Mouse (Mus musculus): Measurements from ENCODE around the gene Lrrtm4.

Lrrtm4 gene

DNA sequence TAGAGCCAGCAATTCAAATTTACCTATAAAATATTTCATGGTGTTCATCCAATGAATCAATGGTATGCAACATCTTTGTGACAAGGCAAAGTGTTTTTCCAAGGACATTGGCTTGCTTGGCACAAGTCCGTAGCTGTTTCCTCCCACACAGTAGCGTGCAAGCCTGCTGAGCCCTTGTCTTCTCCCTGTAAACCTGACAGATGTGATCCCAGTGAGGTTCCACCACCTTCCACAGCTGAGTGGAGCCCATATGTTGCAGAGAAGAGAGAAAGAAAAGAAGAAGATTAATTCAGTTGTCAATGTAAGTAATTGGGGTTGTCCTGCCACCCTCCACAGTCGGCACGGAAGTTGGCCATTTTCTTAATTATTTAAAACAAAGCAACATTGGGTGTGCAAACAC is 645.4 kb downstream of the Lrrtm4 start:
- in situ Hi-C loops (cut with MboI; ENCODE audit: unreplicated experiment in 2 of 2), result no loop called here

DNA sequence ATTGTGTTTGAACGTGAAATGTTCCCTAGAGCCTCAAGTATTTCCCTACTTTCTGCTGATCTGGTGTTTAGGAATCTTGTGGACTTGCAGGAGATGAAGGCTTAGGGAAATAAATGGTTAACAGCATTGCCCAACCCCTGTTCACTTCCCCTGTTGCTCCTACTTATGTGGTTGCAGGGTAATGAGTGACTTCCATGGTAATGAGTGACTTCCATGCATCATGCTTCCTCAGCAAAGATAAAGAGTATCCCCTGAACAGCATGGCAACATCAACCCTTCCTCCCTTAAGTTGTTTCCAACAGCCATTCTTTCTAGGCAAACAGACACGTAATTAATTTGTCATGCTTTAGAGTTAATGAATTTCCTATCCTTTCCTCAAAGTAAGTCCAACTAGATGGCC is 685.5 kb downstream of the Lrrtm4 start:
- in situ Hi-C loops (cut with MboI; ENCODE audit: unreplicated experiment in 2 of 2), result no loop called here

DNA sequence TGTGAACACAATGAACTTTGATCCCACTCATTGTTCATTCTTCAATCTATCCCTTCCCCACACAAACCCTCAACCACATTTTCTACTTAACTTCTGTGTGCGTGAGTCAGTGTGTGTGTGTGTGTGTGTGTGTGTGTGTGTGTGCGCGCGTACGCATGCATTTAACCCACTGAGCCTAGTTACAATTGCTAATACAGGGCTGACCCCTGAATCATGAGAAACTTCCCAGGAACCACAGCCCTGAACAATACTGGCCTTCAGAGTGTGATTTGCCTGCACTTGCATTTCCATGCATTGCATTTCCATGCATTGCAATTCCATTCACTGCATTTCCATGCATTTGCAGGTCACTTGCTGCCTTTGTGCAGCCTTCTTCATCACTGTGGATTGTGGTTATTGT is 701.8 kb downstream of the Lrrtm4 start:
- in situ Hi-C loops (cut with MboI; ENCODE audit: unreplicated experiment in 2 of 2), result no loop called here

DNA sequence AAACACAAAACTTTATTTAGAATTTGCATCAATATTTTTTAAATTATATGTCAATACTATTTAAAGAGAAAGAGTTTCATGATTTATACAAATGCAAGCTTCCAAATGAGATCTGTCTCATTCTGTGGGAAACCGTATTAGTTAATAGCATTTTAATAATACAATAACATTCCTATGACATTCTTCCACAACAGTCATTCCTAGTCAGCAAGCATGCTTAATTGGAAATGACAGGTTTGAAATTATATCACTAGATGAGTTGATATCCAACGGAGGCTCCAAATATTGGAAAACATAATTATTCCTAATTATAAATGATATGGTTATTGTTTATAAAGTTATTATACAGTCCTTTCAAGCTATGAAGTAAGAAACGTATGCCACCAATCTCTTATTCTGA is 714.7 kb downstream of the Lrrtm4 start:
- in situ Hi-C loops (cut with MboI; ENCODE audit: unreplicated experiment in 2 of 2), result no loop called here

DNA sequence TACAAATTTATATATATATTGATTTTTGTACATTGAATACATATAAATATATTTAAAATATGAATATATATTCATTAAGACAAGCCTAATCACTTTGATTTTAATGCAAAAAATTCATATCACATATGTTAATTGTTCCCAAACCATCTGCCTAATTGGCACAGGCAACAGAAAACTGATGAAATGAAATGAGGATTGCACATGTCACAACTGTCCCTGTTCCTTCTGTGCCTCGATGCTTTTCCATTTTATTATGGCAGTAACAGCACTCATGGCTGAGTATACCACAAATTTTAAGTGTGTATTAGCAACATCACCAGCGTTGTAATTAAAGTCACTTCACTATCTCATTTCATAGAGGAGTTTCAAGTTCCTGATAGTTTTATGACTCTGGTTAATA is 732.1 kb downstream of the Lrrtm4 start:
- in situ Hi-C loops (cut with MboI; ENCODE audit: unreplicated experiment in 2 of 2), result no loop called here

DNA sequence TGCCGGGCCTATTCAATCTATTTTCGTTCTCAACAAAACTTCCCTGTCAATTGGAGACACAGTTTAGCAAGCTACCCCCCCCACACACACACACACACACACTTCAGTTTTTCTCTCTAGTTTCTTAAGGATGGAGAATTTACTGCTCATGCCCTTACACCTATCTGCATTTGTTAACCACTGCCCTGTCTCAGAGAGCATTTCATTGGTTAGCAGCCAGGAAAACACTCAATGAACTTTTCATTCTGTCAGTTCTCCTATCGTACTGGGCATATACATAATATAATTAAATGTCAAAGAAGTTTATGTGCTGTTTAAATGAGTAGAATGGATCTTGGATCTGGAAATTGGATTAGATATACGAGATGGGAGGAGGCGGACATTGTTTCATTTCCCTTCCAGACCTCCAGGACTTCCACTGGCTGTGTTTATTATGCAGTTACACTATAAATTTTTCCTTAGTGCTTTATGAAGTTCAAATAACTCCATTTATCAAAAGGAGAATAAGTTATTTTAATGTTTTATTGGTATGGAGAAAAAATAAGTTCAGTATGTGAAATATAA is 742.0 kb downstream of the Lrrtm4 start:
- in situ Hi-C loops (cut with MboI; ENCODE audit: unreplicated experiment in 2 of 2), result no loop called here

DNA sequence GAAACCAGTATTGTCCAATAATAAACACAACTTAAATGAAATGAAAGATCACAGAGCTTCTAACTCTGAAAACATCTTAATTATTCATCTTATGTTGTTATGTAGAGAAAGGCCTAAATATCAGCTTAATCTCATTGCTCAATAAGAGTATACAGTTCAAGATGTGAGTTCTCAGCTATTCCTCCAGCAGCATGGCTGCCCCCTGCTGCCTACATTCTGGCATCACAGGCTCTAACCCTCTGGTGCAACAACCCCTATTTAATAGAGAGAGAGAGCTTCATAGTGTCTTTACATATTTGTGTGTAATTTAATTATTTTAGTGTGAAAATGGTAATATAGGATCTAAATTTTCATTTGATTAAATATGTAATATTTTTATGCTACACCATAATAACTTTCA is 767.6 kb downstream of the Lrrtm4 start:
- in situ Hi-C loops (cut with MboI; ENCODE audit: unreplicated experiment in 2 of 2), result no loop called here

DNA sequence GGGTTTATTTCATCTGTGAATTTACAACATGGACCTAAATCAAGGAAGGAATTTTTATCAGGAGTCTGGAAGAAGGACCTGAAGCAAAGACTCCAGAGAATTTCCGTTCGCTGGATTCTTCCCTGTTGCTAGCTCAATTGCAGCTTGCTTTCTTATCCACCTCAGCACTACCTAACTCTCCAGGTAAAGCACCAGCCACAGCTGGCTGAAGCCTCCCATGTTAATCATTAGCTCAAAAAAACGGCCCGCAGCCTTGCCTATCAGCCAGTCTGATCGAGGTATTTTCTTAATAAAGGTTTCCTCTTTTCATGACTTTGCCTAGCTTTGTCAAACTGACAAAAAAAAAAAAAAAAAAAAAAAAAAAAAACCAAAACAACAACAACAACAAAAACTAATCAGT is 805.1 kb downstream of the Lrrtm4 start:
- in situ Hi-C loops (cut with MboI; ENCODE audit: unreplicated experiment in 2 of 2), result no loop called here

DNA sequence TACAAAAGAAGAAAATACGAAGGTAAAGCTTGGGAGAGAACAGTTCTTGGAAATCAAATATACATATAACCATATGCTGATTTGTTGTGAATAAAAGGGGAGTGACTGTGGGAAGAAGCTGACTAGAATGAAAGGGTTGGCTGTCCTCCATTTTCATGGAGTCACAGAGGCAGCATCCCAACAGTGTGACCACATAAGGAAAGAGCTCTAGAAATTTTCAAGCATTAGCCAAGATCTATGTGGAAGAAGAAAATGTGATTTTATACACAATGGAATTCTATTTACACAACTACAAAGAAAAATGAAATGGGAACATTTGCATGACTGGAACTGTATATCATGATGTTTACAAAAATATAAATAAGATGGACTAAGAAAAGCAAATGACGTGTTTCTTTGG is 821.1 kb downstream of the Lrrtm4 start:
- in situ Hi-C loops (cut with MboI; ENCODE audit: unreplicated experiment in 2 of 2), result no loop called here

DNA sequence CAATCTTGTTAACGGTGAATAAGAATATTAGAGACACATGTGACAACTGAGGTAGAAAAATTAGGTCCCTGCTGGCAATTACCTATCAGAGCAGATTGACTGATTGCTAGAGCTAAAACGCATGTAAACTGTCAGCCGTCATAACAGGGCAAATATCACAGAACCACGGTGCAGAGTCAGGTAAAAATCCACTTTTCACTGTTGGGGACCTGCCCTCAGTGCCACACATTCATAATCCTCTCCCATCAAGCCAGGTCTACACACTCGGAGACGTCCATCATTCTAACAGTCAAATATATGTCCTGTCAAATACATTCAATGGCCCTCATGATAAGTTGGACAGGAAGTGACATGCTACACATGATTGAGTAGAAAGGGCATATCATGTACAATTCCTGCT is 826.6 kb downstream of the Lrrtm4 start:
- in situ Hi-C loops (cut with MboI; ENCODE audit: unreplicated experiment in 2 of 2), result no loop called here

DNA sequence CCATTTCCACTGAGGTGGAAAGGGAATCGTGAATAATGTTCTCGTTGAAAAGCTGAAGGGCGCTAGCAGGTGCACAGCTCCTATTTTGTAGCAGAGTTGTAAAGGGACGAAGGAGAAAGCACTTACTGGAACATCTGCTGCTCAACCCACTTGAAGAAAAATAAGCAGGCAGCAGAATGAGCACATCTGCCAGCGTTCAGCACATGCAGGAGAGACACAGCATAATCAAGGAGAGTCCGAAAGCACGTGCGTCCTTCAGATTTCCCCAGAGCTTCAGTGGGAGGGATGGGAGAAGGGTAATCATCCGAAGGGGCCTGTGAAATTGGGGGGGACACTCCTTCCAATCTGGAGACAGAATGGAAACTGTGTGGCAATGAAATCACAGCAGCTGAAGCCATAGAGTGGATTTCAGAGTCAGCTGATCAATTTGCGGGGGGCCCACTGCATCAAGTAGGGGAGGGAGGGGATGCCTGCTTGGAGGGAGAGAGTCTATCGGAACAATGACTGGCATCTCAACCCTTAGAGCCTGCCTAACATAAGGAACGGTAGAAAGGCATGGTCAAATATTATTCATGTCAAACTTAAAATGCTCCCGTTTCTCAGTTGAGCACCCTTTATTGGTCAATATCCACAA is 838.4 kb downstream of the Lrrtm4 start:
- in situ Hi-C loops (cut with MboI; ENCODE audit: unreplicated experiment in 2 of 2), result no loop called here

Data from v-Abl transformed pro-B cells (cell line).